Mouse (Mus musculus) spleen, adult 2 months (tissue): ENCODE measurements at regions not wholly inside any gene's neighbourhood (a gene's known extent, or its start where the extent isn't known, plus 50 kb on each side); places are given as distances from the start of the nearest gene placed in this dataset.

Experiments
- DNase-seq, 2 experiments: peaks; one replicate each; pipeline versions ENCODE4 v3.0.0 to v3.0.0-alpha.2; 2012 to 2021; ENCODE audit warnings: low spot score in 2 of 2, low read depth in 1 of 2
- H3K27ac ChIP-seq: fragments of 200-500 bp; 2 replicates; pipeline ENCODE4 v1.5.1; 2012; ENCODE audit warnings: low read length, inconsistent platforms; ENCODE audit not compliant: insufficient read depth
- H3K27me3 ChIP-seq: fragments of 200-500 bp; 2 replicates; pipeline ENCODE4 v1.6.1; 2012; ENCODE audit warnings: mild to moderate bottlenecking, moderate library complexity, low read length, inconsistent platforms; ENCODE audit not compliant: control insufficient read depth, insufficient read depth
- H3K36me3 ChIP-seq: fragments of 200-500 bp; 2 replicates; pipeline ENCODE4 v1.6.1; 2012; ENCODE audit warnings: mild to moderate bottlenecking, low read length, inconsistent platforms; ENCODE audit not compliant: control insufficient read depth, insufficient read depth
- H3K4me1 ChIP-seq: fragments of 200-500 bp; 2 replicates; pipeline ENCODE4 v1.6.1; 2011; ENCODE audit warnings: inconsistent platforms; ENCODE audit not compliant: control insufficient read depth, insufficient read depth, insufficient read length
- H3K4me3 ChIP-seq: fragments of 200-500 bp; 2 replicates; pipeline ENCODE4 v1.5.1; 2011; ENCODE audit warnings: mild to moderate bottlenecking, inconsistent platforms; ENCODE audit not compliant: insufficient read depth, insufficient read length; ENCODE audit errors: extremely low read depth
- CTCF ChIP-seq: fragments of 200-500 bp; IDR thresholded peaks from 2 replicates; pipeline ENCODE4 v1.5.1; 2011; ENCODE audit warnings: mild to moderate bottlenecking, inconsistent platforms; ENCODE audit not compliant: insufficient read depth, insufficient read length, insufficient replicate concordance; ENCODE audit errors: extremely low read depth
- POLR2A ChIP-seq: fragments of 200-500 bp; IDR thresholded peaks from 2 replicates; pipeline ENCODE4 v1.6.1; 2011; ENCODE audit warnings: low read depth, low read length, inconsistent platforms
- WGBS: fragments of 180-500 bp; shearing (Covaris S2); methylation state at CpG from one replicate; pipeline ENCODE4 v1.1.7; 2018; 5-methylcytosine and 5-hydroxymethylcytosine counted together

DNA sequence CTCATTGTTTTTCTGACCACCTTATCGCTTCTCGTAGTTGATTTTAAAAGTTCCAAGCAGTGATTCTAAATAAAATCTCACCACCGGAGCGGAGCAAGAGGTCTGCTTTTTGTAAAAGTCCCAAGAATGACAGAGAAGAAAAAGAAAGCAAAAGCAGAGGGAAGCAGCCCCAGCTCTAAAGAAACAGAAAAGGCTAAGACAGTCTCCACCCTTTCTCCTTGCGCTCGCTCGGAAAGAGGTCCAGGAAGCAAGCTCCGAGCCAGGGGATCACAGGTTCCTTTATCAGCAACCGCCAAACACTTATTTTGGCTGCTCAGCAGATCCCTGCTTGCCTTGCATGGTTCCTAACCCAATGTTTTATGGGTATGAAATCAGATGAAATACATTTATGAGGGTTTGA lies 2594.8 kb upstream of the Gm7489 start:
- no peak overlapping the region for H3K27ac ChIP-seq
- 64% methylated on average over 9 of the region's 9 CpGs for WGBS
- TF ChIP-seq CTCF: no peak
- no peak for TF ChIP-seq POLR2A
- no peak for DNase-seq
- H3K4me3 ChIP-seq: no peak overlapping the region
- H3K36me3 ChIP-seq: no peaks in the 10 kb centered on the region
- no peaks in the 10 kb centered on the region for H3K27me3 ChIP-seq
- H3K4me1 ChIP-seq: no peaks in the 10 kb centered on the region

GRCm38 (mm10) chr15:51291183-51291582 lies 2593.5 kb upstream of the Gm7489 start:
- Histone ChIP-seq H3K4me3 (no peak overlapping the region), H3K27ac (no peak overlapping the region), H3K36me3 (no peaks in the 10 kb centered on the region), H3K27me3 (no peaks in the 10 kb centered on the region), H3K4me1 (no peaks in the 10 kb centered on the region)
- TF ChIP-seq CTCF: no peak
- no peak for TF ChIP-seq POLR2A
- WGBS: 66% methylated on average over 6 of the region's 6 CpGs
- no peak for DNase-seq

DNA sequence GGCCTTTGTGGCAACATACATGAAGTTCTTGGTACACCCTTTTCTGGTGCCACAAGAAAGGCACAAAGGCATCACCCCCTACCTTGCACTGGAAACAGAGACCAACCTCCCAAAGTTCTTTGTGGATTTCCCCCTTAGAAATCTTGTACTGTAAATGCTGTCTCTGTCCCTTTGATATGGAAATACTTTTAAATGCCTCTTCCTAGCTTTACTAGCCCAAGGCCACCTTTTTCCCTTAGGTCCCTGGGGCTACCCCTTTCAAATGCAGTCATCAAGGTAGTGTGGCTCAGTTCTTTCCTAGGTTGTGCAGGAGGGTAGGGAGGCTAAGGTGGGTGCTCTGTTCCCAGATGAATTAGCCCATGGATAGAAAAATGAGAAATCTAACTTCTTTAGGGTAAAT lies 2587.9 kb upstream of the Gm7489 start:
- Histone ChIP-seq H3K4me3 (no peak overlapping the region), H3K27me3 (no peaks in the 10 kb centered on the region), H3K27ac (no peak overlapping the region), H3K36me3 (no peaks in the 10 kb centered on the region), H3K4me1 (no peaks in the 10 kb centered on the region)
- no peak for DNase-seq
- TF ChIP-seq POLR2A (no peak), CTCF (no peak)

DNA sequence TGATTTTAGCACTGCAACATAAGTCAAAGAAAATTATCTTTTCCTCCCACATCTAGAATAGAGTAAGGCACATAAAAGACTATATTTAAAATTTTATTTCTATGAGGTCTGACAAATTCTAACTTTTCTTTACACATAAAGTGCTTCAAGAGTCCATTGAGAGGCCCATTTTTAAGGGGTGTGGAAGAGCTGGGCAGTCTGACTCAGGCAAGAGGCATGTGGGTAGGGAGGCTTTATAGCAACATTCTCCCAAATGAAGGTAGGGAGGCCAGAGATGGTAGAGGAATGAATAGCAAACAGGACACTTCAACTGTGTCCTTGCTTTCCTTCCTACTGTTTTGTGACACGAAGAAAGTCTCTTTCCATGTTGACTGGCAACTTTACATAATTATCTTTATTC lies 2566.6 kb upstream of the Gm7489 start:
- H3K27me3 ChIP-seq: no peaks in the 10 kb centered on the region
- no peak for TF ChIP-seq CTCF
- TF ChIP-seq POLR2A: no peak
- no peak overlapping the region for H3K27ac ChIP-seq
- H3K36me3 ChIP-seq: no peaks in the 10 kb centered on the region
- 80% methylated on average over 1 of the region's 1 CpGs for WGBS
- no peak overlapping the region for H3K4me3 ChIP-seq
- no peaks in the 10 kb centered on the region for H3K4me1 ChIP-seq
- no peak for DNase-seq

DNA sequence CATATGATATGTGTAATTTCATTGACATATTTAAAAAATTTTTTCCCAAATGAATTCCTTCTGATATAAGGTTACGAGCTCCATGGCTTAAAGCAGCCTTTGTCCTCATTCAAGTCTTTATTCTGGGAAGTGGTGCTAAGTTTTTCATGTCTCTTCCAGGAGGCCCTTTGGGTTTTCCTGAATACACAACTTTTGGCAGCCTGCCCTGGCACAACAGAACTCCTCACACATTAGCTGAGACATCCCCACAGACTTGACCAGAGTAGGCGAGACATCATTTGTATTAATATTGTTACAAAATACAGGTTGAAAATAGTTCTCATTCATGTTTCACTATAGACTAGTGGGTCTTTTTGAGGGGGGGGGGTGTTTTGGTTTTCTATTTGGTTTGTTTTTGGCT lies 2565.9 kb upstream of the Gm7489 start:
- H3K27me3 ChIP-seq: no peaks in the 10 kb centered on the region
- H3K36me3 ChIP-seq: no peaks in the 10 kb centered on the region
- TF ChIP-seq POLR2A (no peak), CTCF (no peak)
- H3K4me1 ChIP-seq: no peaks in the 10 kb centered on the region
- no peak overlapping the region for H3K4me3 ChIP-seq
- no peak overlapping the region for H3K27ac ChIP-seq
- DNase-seq: no peak
- WGBS: 94% methylated on average over 2 of the region's 2 CpGs

- Histone ChIP-seq H3K27ac (no peak overlapping the region), H3K4me3 (no peak overlapping the region), H3K4me1 (no peaks in the 10 kb centered on the region), H3K27me3 (no peaks in the 10 kb centered on the region), H3K36me3 (no peaks in the 10 kb centered on the region)
- 82% methylated on average over 10 of the region's 10 CpGs for WGBS
- TF ChIP-seq CTCF (no peak), POLR2A (no peak)
- no peak for DNase-seq
Measured at GRCm38 (mm10) chr15:51320366-51320894, 2564.3 kb upstream of the Gm7489 start.

DNA sequence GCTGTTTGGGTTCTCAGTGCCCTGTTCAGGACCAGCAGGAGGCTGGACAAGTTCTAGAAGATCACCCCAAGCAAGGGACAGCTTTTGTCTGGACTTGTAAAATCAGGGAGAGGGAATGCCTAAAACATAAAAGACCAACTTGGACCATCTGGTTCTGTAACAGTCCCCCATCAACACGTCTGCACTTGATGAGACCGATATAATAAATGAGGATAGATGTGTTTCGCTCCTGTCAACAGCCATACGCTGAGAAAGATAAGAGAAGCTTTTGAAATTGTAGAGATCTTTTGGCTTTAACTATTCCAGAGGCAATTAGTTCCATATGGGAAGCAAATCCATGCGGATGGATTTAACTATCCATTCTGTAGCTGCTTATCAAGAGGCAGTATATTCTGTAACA lies 2561.4 kb upstream of the Gm7489 start:
- Histone ChIP-seq H3K4me3 (no peak overlapping the region), H3K27ac (no peak overlapping the region), H3K36me3 (no peaks in the 10 kb centered on the region), H3K27me3 (no peaks in the 10 kb centered on the region), H3K4me1 (no peaks in the 10 kb centered on the region)
- DNase-seq: no peak
- 89% methylated on average over 5 of the region's 5 CpGs for WGBS
- no peak for TF ChIP-seq POLR2A
- TF ChIP-seq CTCF: no peak
